30 mouse cellular contexts compared by ENCODE assay signal in the genomic region with DNA sequence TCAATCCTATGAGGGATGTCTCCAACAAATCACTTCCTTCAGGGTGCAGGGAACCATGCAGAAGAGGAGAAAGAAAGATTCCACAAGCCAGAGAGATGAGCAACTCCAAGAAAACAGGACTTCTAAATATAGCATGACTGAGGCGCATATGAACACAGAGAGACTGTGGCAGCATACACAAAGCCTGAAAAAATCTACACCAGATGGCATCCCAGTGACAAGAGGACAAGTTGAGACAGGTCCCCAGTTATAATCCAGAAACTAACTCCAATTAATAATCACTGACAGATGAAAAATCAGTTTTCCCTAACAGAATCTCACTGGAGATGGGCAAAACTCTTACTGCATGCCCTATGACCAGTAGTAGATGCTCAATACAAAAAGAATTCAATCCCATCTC. TPM values are rescaled to one million over a fixed set of nuclear protein-coding genes. Genes with fewer than 3 reads are reported as not detected.
"Had no signal": no experiment of that assay in that cellular context is flagged by ENCODE, and none has a peak within 500 bp of the region (broad histone marks: within the 10 kb centered on the region; RNA-seq: fewer than 3 reads in every experiment).

No protein-coding gene starts in this region.

- H3K27ac ChIP-seq: heart, adult 2 months; heart, embryonic 13.5 days; heart, embryonic 15.5 days; hindbrain, embryonic 14.5 days; intestine, embryonic 15.5 days; left cerebral cortex, adult 2 months; limb, embryonic 10.5 days; limb, embryonic 12.5 days; liver, embryonic 13.5 days; liver, embryonic 15.5 days had no signal

- H3K36me3 ChIP-seq: heart, embryonic 13.5 days; heart, embryonic 15.5 days; intestine, embryonic 15.5 days; limb, embryonic 10.5 days; limb, embryonic 12.5 days; liver, embryonic 13.5 days; liver, embryonic 15.5 days had no signal

- H3K9ac ChIP-seq: heart, embryonic 13.5 days; heart, embryonic 15.5 days; hindbrain, embryonic 14.5 days; intestine, embryonic 15.5 days; limb, embryonic 12.5 days; liver, embryonic 13.5 days; liver, embryonic 15.5 days; liver, postnatal 0 days had no signal

- H3K9me3 ChIP-seq: heart, embryonic 13.5 days; heart, embryonic 15.5 days; intestine, embryonic 15.5 days; limb, embryonic 10.5 days; limb, embryonic 12.5 days; liver, embryonic 13.5 days; liver, embryonic 15.5 days had no signal

- DNase-seq: gastrocnemius, postnatal 14 days; gastrocnemius, postnatal 36 days; heart, adult 11 months; heart, adult 2 months; heart, postnatal 14 days; heart, postnatal 36 days; kidney, adult 18-20 months; kidney, adult 8-10 months; kidney, postnatal 10 days; kidney, postnatal 25 days; kidney, postnatal 4 days; liver; liver, embryonic 13.5 days; liver, postnatal 0 days; lung, adult 2 months had no signal

- ATAC-seq: hindbrain, embryonic 16.5 days; inflammation-experienced regulatory T-cells, adult 6 months; intestine, embryonic 15.5 days; intestine, postnatal 0 days; liver, postnatal 0 days had no signal

- H3K4me3 ChIP-seq: heart, adult 2 months; heart, embryonic 13.5 days; heart, embryonic 15.5 days; intestine, embryonic 15.5 days; left cerebral cortex, adult 2 months; limb, embryonic 10.5 days; limb, embryonic 12.5 days; liver, embryonic 13.5 days; liver, embryonic 15.5 days had no signal

- H3K27me3 ChIP-seq: heart, embryonic 13.5 days; heart, embryonic 15.5 days; intestine, embryonic 15.5 days; limb, embryonic 12.5 days; liver, embryonic 13.5 days; liver, embryonic 15.5 days had no signal

- H3K4me2 ChIP-seq: heart, embryonic 11.5 days; heart, embryonic 13.5 days; heart, embryonic 15.5 days; hindbrain, embryonic 14.5 days; intestine, embryonic 15.5 days; limb, embryonic 12.5 days; liver, embryonic 11.5 days; liver, embryonic 13.5 days; liver, embryonic 15.5 days had no signal

- H3K4me1 ChIP-seq: heart, embryonic 13.5 days; heart, embryonic 15.5 days; intestine, embryonic 15.5 days; limb, embryonic 10.5 days; limb, embryonic 12.5 days; liver, embryonic 13.5 days; liver, embryonic 15.5 days had no signal

RNA-seq across cellular contexts. Expression of a gene that starts 30.9 kb away (rescaled TPM):
- total RNA-seq: hematopoietic stem cell, adult 5-6 weeks had no signal
- polyA plus RNA-seq: gonadal fat pad, adult 2 months; inflammation-experienced regulatory T-cells, adult 6 months; liver, embryonic 11.5 days; liver, embryonic 15.5 days; liver, postnatal 0 days; lung, adult 2 months had no signal
